Mouse (Mus musculus) CH12.LX (cell line): ENCODE results near the gene Gm281. TPM values are rescaled to one million over a fixed set of nuclear protein-coding genes. Genes with fewer than 3 reads are reported as not detected.

ENCODE experiments used
- DNase-seq: peaks from one replicate; pipeline ENCODE4 v3.0.0-alpha.2; 2013; ENCODE audit errors: extremely low read depth
- H3K27ac ChIP-seq: 2 replicates; pipeline ENCODE4 v1.5.1; 2012; ENCODE audit warnings: low read depth, mild to moderate bottlenecking, control low read depth, moderate library complexity; ENCODE audit not compliant: insufficient read depth
- H3K27me3 ChIP-seq: replicated peaks from 2 replicates; pipeline ENCODE3; 2012; ENCODE audit warnings: inconsistent platforms
- H3K36me3 ChIP-seq, 2 experiments: replicated peaks in 1 of 2; 2 replicates each; pipeline versions ENCODE3 to v1.6.1; 2012; ENCODE audit warnings: inconsistent platforms in 1 of 2, low read length in 1 of 2, mild to moderate bottlenecking in 1 of 2, mixed read lengths in 1 of 2, moderate library complexity in 1 of 2; ENCODE audit not compliant: control insufficient read depth in 1 of 2, insufficient read depth in 1 of 2
- H3K4me1 ChIP-seq, 2 experiments: 2 replicates each; pipeline ENCODE4 v1.6.1; 2012; ENCODE audit warnings: inconsistent platforms in 1 of 2, moderate library complexity in 1 of 2; ENCODE audit not compliant: insufficient read depth in 2 of 2, control insufficient read depth in 1 of 2
- H3K4me2 ChIP-seq: 2 replicates; pipeline ENCODE4 v1.6.1; 2012; ENCODE audit warnings: low read depth, mild to moderate bottlenecking, control low read depth; ENCODE audit not compliant: poor library complexity, insufficient read depth, severe bottlenecking
- H3K4me3 ChIP-seq, 3 experiments: fragments of 150-350 bp in 1 of 3; sonication (generic) in 1 of 3; replicated peaks in 1 of 3; 2 replicates each; pipeline versions ENCODE3 to v1.5.1; 2011 to 2012; ENCODE audit warnings: low read depth in 2 of 3, low read length in 2 of 3, mild to moderate bottlenecking in 2 of 3, moderate library complexity in 2 of 3, control low read depth in 1 of 3, improper control_type of control experiment in 1 of 3, inconsistent platforms in 1 of 3, mixed read lengths in 1 of 3; ENCODE audit not compliant: poor library complexity in 1 of 3
- H3K79me2 ChIP-seq: replicated peaks from 2 replicates; pipeline ENCODE4 v1.6.1; 2012; ENCODE audit warnings: mild to moderate bottlenecking, moderate library complexity; ENCODE audit not compliant: control insufficient read depth, poor library complexity, insufficient read depth, severe bottlenecking; ENCODE audit errors: extremely low read depth
- H3K9ac ChIP-seq: 2 replicates; pipeline ENCODE4 v1.6.1; 2012; ENCODE audit warnings: low read depth, mild to moderate bottlenecking, control low read depth, moderate library complexity; ENCODE audit not compliant: insufficient read depth
- H3K9me3 ChIP-seq: replicated peaks from 2 replicates; pipeline ENCODE3; 2012; ENCODE audit warnings: low read length, inconsistent platforms, mixed read lengths
- BHLHE40 ChIP-seq: IDR thresholded peaks from 2 replicates; pipeline ENCODE4 v1.6.1; 2011; ENCODE audit warnings: mild to moderate bottlenecking, low read depth, low read length, improper control_type of control experiment
- CHD2 ChIP-seq: IDR thresholded peaks from 2 replicates; pipeline ENCODE4 v1.6.1; 2011; ENCODE audit warnings: low read length, improper control_type of control experiment
- CTCF ChIP-seq, 2 experiments: IDR thresholded peaks in 1 of 2; conservative IDR thresholded peaks in 1 of 2; 2 replicates each; pipeline ENCODE4 v1.5.1; 2011 to 2012; ENCODE audit warnings: low read depth in 2 of 2, low read length in 2 of 2, improper control_type of control experiment in 1 of 2, inconsistent platforms in 1 of 2, mild to moderate bottlenecking in 1 of 2, moderate library complexity in 1 of 2
- ELF1 ChIP-seq: IDR thresholded peaks from 2 replicates; pipeline ENCODE4 v1.6.1; 2014; ENCODE audit warnings: low read depth, mild to moderate bottlenecking, inconsistent platforms, low read length, improper control_type of control experiment
- GABPA ChIP-seq: IDR thresholded peaks from 2 replicates; pipeline ENCODE4 v1.6.1; 2012; ENCODE audit warnings: low read depth, low read length, improper control_type of control experiment, inconsistent platforms; ENCODE audit not compliant: insufficient replicate concordance
- HCFC1 ChIP-seq: IDR thresholded peaks from 2 replicates; pipeline ENCODE4 v1.6.1; 2012; ENCODE audit warnings: low read depth, mild to moderate bottlenecking, inconsistent platforms, low read length, improper control_type of control experiment
- JUND ChIP-seq: conservative IDR thresholded peaks from 2 replicates; pipeline ENCODE4 v1.6.1; 2011; ENCODE audit warnings: low read depth, low read length, improper control_type of control experiment
- KAT2A ChIP-seq: IDR thresholded peaks from 2 replicates; pipeline ENCODE4 v1.6.1; 2012; ENCODE audit warnings: low read length, improper control_type of control experiment, inconsistent platforms; ENCODE audit not compliant: insufficient replicate concordance
- MAFK ChIP-seq: IDR thresholded peaks from 2 replicates; pipeline ENCODE4 v1.6.1; 2011; ENCODE audit warnings: low read length, improper control_type of control experiment; ENCODE audit not compliant: insufficient replicate concordance
- MXI1 ChIP-seq: IDR thresholded peaks from 2 replicates; pipeline ENCODE4 v1.6.1; 2011; ENCODE audit warnings: mild to moderate bottlenecking, low read depth, low read length, improper control_type of control experiment
- NRF1 ChIP-seq: IDR thresholded peaks from 2 replicates; pipeline ENCODE4 v1.6.1; 2014; ENCODE audit warnings: low read depth, mild to moderate bottlenecking, inconsistent platforms, low read length, improper control_type of control experiment, moderate library complexity
- PAX5 ChIP-seq: IDR thresholded peaks from 2 replicates; pipeline ENCODE4 v1.6.1; 2012; ENCODE audit warnings: low read length, inconsistent platforms, mixed read lengths
- POLR2AphosphoS2 ChIP-seq: IDR thresholded peaks from 2 replicates; pipeline ENCODE4 v1.6.1; 2011; ENCODE audit warnings: low read depth, low read length, improper control_type of control experiment
- RAD21 ChIP-seq: IDR thresholded peaks from 2 replicates; pipeline ENCODE4 v1.6.1; 2011; ENCODE audit warnings: low read depth, mild to moderate bottlenecking, low read length, improper control_type of control experiment, moderate library complexity
- RCOR1 ChIP-seq: conservative IDR thresholded peaks from 2 replicates; pipeline ENCODE4 v1.6.1; 2012; ENCODE audit warnings: low read depth, mild to moderate bottlenecking, inconsistent platforms, low read length, improper control_type of control experiment
- TBP ChIP-seq: conservative IDR thresholded peaks from 2 replicates; pipeline ENCODE4 v1.6.1; 2011; ENCODE audit warnings: low read depth, low read length, improper control_type of control experiment
- TCF12 ChIP-seq: IDR thresholded peaks from 2 replicates; pipeline ENCODE4 v1.6.1; 2014; ENCODE audit warnings: low read depth, mild to moderate bottlenecking, inconsistent platforms, low read length, improper control_type of control experiment
- USF1 ChIP-seq: IDR thresholded peaks from 2 replicates; pipeline ENCODE4 v1.6.1; 2014; ENCODE audit warnings: low read depth, mild to moderate bottlenecking, inconsistent platforms, low read length, improper control_type of control experiment
- ZC3H11A ChIP-seq: IDR thresholded peaks from 2 replicates; pipeline ENCODE4 v1.6.1; 2012; ENCODE audit warnings: low read depth, mild to moderate bottlenecking, inconsistent platforms, low read length, improper control_type of control experiment
- ZMIZ1 ChIP-seq: IDR thresholded peaks from 2 replicates; pipeline ENCODE4 v1.6.1; 2012; ENCODE audit warnings: low read depth, mild to moderate bottlenecking, inconsistent platforms, low read length, improper control_type of control experiment
- ZNF384 ChIP-seq: IDR thresholded peaks from 2 replicates; pipeline ENCODE4 v1.6.1; 2012; ENCODE audit warnings: low read depth, low read length, improper control_type of control experiment, inconsistent platforms
- dilution Hi-C: fragments of 300-500 bp; cut with MboI; formaldehyde crosslinking; loops from 2 replicates; pipeline ENCODE4 v1.14.3; 2020; ENCODE audit warnings: low sequenced_read_pairs; ENCODE audit not compliant: extremely low pct_unique_long_range_greater_than_20kb, extremely low pct_ligation_motif_present
- in situ Hi-C: fragments of 300-500 bp; cut with MboI; formaldehyde crosslinking; loops from 3 replicates; pipeline ENCODE4 v1.14.3; 2019; ENCODE audit warnings: low sequenced_read_pairs, low pct_ligation_motif_present, low pct_unique_long_range_greater_than_20kb, mixed read lengths
- polyA plus RNA-seq: library from polyadenylated mRNA; unstranded; fragments of >175 nt; gene quantifications from 2 replicates; pipeline ENCODE4 v1.2.1, GENCODE M21; 2012; ENCODE audit warnings: low read depth; ENCODE audit not compliant: insufficient read length
- total RNA-seq, 2 experiments: library from RNA; depleted of rRNA; stranded (reverse); fragments of 300-350 nt in 1 of 2; fragments of >200 nt in 1 of 2; gene quantifications; 2 replicates each; pipeline ENCODE4 v1.2.3; 2012 to 2014

The Gm281 gene
- total and polyA plus RNA-seq, 3 experiments, result not detected

DNA sequence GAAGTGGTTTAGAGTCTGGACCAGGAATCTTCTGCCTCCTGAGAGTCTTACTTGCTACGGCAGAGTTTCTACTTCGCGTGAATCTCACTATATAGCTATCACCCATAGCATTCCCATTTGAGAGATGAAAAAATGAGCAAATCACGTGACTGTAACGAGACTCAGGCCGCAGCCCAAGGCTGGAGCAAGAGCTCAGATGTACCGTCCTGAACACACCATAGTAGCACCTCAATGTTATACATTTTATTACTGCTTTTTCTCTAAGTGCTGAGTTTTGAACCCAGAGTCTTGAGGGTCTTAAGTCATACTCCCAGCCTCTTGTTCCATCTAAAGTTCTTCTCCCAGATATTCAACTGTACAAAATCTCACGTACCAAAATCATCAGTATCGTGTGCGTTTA is 2.9 kb upstream of the Gm281 start:
- H3K4me2 ChIP-seq, result no peak overlapping the region
- H3K27me3 ChIP-seq, result no peaks in the 10 kb centered on the region
- no peak overlapping the region for H3K4me3 ChIP-seq
- TF ChIP-seq POLR2AphosphoS2, result no peak
- TF ChIP-seq ZNF384, result no peak
- TF ChIP-seq MAFK, result no peak
- TF ChIP-seq MXI1, result no peak
- TF ChIP-seq USF1, result no peak
- no peak for TF ChIP-seq JUND
- no peak for TF ChIP-seq TBP
- no peak for TF ChIP-seq TCF12
- TF ChIP-seq RCOR1, result no peak
- TF ChIP-seq PAX5, result no peak
- no peak for TF ChIP-seq CTCF (conservative IDR thresholded peaks at IDR 0.05 in 1 of 2, IDR thresholded peaks at IDR 0.05 in 1 of 2; ENCODE audit: low read depth in 2 of 2, low read length in 2 of 2)
- TF ChIP-seq ZC3H11A, result no peak
- TF ChIP-seq ELF1, result no peak
- no peak for TF ChIP-seq CHD2
- in situ Hi-C loops, result loop anchor here (25.0 kb wide), 1 partner anchor 555 kb away; no protein-coding TSS in a partner anchor
- DNase-seq, result no peak
- H3K79me2 ChIP-seq, result no peaks in the 10 kb centered on the region
- no peaks in the 10 kb centered on the region for H3K36me3 ChIP-seq
- no peak overlapping the region for H3K9ac ChIP-seq
- H3K9me3 ChIP-seq, result no peaks in the 10 kb centered on the region
- dilution Hi-C loops, result no loop called here
- no peak overlapping the region for H3K27ac ChIP-seq
- H3K4me1 ChIP-seq, result no peaks in the 10 kb centered on the region

DNA sequence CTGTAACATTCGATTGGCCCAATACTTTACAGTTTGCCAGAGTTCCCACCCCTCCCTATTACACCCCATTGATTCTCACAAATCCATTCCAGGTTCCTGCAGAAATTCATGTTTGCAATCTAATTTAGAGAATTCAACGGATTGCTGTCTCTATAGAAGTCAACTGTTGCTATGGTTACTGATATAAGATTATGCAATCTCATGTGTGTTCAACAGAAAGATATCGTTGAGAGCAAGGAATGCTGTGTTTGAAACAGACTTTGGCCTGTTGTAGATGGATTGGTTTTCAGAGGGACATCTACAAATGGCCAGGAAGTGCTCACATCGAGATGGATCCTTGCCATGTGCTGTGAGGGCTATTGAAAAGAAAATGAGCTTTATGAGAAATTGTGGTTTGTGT is 929 bp upstream of the Gm281 start:
- no peak overlapping the region for H3K4me2 ChIP-seq
- TF ChIP-seq BHLHE40, result no peak
- TF ChIP-seq MXI1, result no peak
- TF ChIP-seq MAFK, result no peak
- no peak for TF ChIP-seq PAX5
- TF ChIP-seq TCF12, result no peak
- TF ChIP-seq NRF1, result no peak
- no peak for TF ChIP-seq GABPA
- TF ChIP-seq RAD21, result no peak
- no peak for TF ChIP-seq POLR2AphosphoS2
- no peak for TF ChIP-seq ZMIZ1
- no peak for TF ChIP-seq KAT2A
- TF ChIP-seq TBP, result no peak
- no peak for TF ChIP-seq RCOR1
- TF ChIP-seq ZC3H11A, result no peak
- TF ChIP-seq HCFC1, result no peak
- no peak for DNase-seq
- no peaks in the 10 kb centered on the region for H3K79me2 ChIP-seq
- no peaks in the 10 kb centered on the region for H3K9me3 ChIP-seq
- no peaks in the 10 kb centered on the region for H3K4me1 ChIP-seq
- H3K27ac ChIP-seq, result no peak overlapping the region
- H3K36me3 ChIP-seq, result no peaks in the 10 kb centered on the region
- H3K27me3 ChIP-seq, result no peaks in the 10 kb centered on the region
- H3K4me3 ChIP-seq, result no peak overlapping the region
- no peak overlapping the region for H3K9ac ChIP-seq
- in situ Hi-C loops (loop anchor here (25.0 kb wide), 1 partner anchor 553 kb away; no protein-coding TSS in a partner anchor), dilution Hi-C loops (no loop called here)
